Mouse (Mus musculus): ENCODE data around the gene Fth1. TPM values are rescaled to one million over a fixed set of nuclear protein-coding genes. Genes with fewer than 3 reads are reported as not detected.

The Fth1 gene
- polyA plus RNA-seq, 1 experiment from 2014 or later, result 1,338 TPM

DNA sequence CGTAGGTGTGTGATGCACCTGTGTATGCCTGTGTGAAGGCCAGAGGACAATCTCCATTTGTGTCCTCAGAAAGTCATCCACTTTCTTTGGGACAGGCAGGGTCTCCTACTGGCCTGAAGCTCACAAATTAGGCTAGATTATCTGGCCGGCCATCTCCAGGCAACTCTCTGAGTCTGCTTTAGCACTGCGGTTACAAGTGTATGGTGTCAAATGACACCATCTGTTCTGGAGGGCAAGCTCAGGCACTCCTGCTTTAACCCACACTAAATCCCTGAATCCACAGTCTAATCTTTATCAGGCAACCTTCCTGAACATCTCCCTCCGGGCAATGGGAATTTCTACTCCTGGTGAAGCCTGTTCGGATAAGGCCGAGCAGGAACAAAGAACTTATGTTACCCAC is 6.8 kb downstream of the Fth1 start:
- WGBS, result 29% methylated on average over 6 of the region's 6 CpGs
- DNase-seq (ENCODE audit: low spot score), result peak; percentile 47
- H3K9me3 ChIP-seq, result no peaks in the 10 kb centered on the region
- peaks cover 56% of the 10 kb centered on the region for H3K4me1 ChIP-seq
- H3K27me3 ChIP-seq (replicated peaks; ENCODE audit: low read depth, poor library complexity, severe bottlenecking), result no peaks in the 10 kb centered on the region
- peaks cover 32% of the 10 kb centered on the region for H3K36me3 ChIP-seq (replicated peaks)
- 0 out of 2 replicates have a peak overlapping the region, but pooled peaks have one; percentile 8 for H3K4me3 ChIP-seq
- H3K27ac ChIP-seq (replicated peaks), result peak overlapping the region; percentile 51

DNA sequence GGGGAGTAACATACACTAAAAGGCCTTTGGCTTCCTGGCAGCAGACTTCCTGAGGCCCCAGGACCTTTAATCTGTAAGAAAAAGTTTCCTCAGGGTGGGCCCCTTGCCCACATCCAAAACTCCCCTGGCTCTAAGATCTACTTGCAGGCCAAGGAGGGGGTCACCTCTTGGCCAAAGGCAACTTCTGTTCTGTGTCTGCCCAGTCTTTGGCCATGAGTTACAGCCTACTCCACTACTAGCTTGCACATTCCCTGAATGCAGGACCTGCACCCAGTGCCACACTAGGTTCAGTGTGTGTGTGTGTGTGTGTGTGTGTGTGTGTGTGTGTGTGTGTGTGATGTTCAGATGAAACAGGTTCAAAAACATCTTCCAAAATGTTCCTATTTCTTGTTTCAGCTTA is 7.2 kb downstream of the Fth1 start:
- 0 out of 2 replicates have a peak overlapping the region, but pooled peaks have one; percentile 8 for H3K4me3 ChIP-seq
- no peak for DNase-seq (ENCODE audit: low spot score)
- H3K4me1 ChIP-seq, result peaks cover 60% of the 10 kb centered on the region
- peaks cover 32% of the 10 kb centered on the region for H3K36me3 ChIP-seq (replicated peaks)
- H3K27ac ChIP-seq (replicated peaks), result peak overlapping the region; percentile 51
- no peaks in the 10 kb centered on the region for H3K27me3 ChIP-seq (replicated peaks; ENCODE audit: low read depth, poor library complexity, severe bottlenecking)
- H3K9me3 ChIP-seq, result no peaks in the 10 kb centered on the region

GRCm38 (mm10) chr19:9989171-9989883 is 8.9 kb downstream of the Fth1 start:
- 69% methylated on average over 17 of the region's 17 CpGs for WGBS
- H3K4me1 ChIP-seq, result peaks cover 58% of the 10 kb centered on the region
- peaks cover 26% of the 10 kb centered on the region for H3K36me3 ChIP-seq (replicated peaks)
- DNase-seq (ENCODE audit: low spot score), result no peak
- no peaks in the 10 kb centered on the region for H3K9me3 ChIP-seq
- no peak overlapping the region for H3K27ac ChIP-seq (replicated peaks)
- H3K27me3 ChIP-seq (replicated peaks; ENCODE audit: low read depth, poor library complexity, severe bottlenecking), result no peaks in the 10 kb centered on the region
- H3K4me3 ChIP-seq, result no peak overlapping the region

GRCm38 (mm10) chr19:9989884-9990256 is 9.5 kb downstream of the Fth1 start:
- H3K27me3 ChIP-seq (replicated peaks; ENCODE audit: low read depth, poor library complexity, severe bottlenecking), result no peaks in the 10 kb centered on the region
- H3K4me1 ChIP-seq, result peaks cover 57% of the 10 kb centered on the region
- no peak for DNase-seq (ENCODE audit: low spot score)
- H3K9me3 ChIP-seq, result no peaks in the 10 kb centered on the region
- no peak overlapping the region for H3K27ac ChIP-seq (replicated peaks)
- H3K4me3 ChIP-seq, result no peak overlapping the region
- H3K36me3 ChIP-seq (replicated peaks), result peaks cover 20% of the 10 kb centered on the region

- no peak overlapping the region for H3K4me3 ChIP-seq
- peaks cover 6% of the 10 kb centered on the region for H3K36me3 ChIP-seq (replicated peaks)
- DNase-seq (ENCODE audit: low spot score), result peak; percentile 85
- WGBS, result 25% methylated on average over 5 of the region's 5 CpGs
- no peaks in the 10 kb centered on the region for H3K9me3 ChIP-seq
- no peak overlapping the region for H3K27ac ChIP-seq (replicated peaks)
- peaks cover 57% of the 10 kb centered on the region for H3K4me1 ChIP-seq
- H3K27me3 ChIP-seq (replicated peaks; ENCODE audit: low read depth, poor library complexity, severe bottlenecking), result no peaks in the 10 kb centered on the region
These were observed 10.9 kb downstream of the Fth1 start for GRCm38 (mm10) chr19:9991304-9991703.

GRCm38 (mm10) chr19:9992011-9992958 is 11.9 kb downstream of the Fth1 start:
- WGBS, result 42% methylated on average over 26 of the region's 26 CpGs
- peak overlapping the region; percentile 52 for H3K4me3 ChIP-seq
- peaks cover 48% of the 10 kb centered on the region for H3K4me1 ChIP-seq
- no peaks in the 10 kb centered on the region for H3K36me3 ChIP-seq (replicated peaks)
- H3K27ac ChIP-seq (replicated peaks), result peak overlapping the region; percentile 73
- H3K27me3 ChIP-seq (replicated peaks; ENCODE audit: low read depth, poor library complexity, severe bottlenecking), result no peaks in the 10 kb centered on the region
- H3K9me3 ChIP-seq, result no peaks in the 10 kb centered on the region
- DNase-seq (ENCODE audit: low spot score), result no peak

DNA sequence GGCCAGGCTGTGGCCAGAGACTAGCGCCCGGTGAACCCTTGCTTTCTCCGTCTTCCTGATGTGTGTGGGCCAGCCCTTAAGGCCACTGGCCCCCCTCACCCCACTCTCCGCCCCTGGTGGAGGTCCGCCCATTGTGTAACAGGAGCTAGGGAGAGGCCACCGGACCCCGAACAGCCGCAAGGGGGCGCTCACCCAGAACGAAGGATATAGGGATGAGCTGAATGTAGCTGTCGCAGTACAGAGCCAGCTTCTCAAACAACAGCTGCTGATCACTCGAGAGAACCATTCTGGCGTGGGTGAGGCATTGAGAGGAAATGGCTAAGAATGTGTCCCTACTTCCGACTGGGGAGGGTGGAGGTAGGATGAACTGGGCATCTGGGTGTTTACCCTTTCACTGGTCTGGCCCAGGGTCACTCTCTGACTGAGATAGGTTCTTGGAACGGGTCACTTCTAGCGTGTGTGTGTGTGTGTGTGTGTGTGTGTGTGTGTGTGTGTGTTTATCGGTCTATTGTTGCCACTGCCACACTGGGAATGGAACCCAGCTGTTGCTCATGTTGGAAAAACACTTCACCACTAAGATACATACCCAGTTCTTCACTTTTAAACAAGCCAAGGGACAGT is 12.7 kb downstream of the Fth1 start:
- Histone ChIP-seq H3K36me3 (replicated peaks) (no peaks in the 10 kb centered on the region), H3K9me3 (no peaks in the 10 kb centered on the region), H3K4me3 (peak overlapping the region; percentile 52), H3K27ac (replicated peaks) (peak overlapping the region; percentile 73), H3K27me3 (replicated peaks; ENCODE audit: low read depth, poor library complexity, severe bottlenecking) (no peaks in the 10 kb centered on the region), H3K4me1 (peaks cover 40% of the 10 kb centered on the region)
- DNase-seq (ENCODE audit: low spot score), result peak; percentile 95
- 8% methylated on average over 17 of the region's 17 CpGs for WGBS

GRCm38 (mm10) chr19:9997204-9998062 is 17.0 kb downstream of the Fth1 start:
- Histone ChIP-seq H3K27ac (replicated peaks) (no peak overlapping the region), H3K4me1 (peaks cover 12% of the 10 kb centered on the region), H3K36me3 (replicated peaks) (no peaks in the 10 kb centered on the region), H3K4me3 (no peak overlapping the region), H3K27me3 (replicated peaks; ENCODE audit: low read depth, poor library complexity, severe bottlenecking) (no peaks in the 10 kb centered on the region), H3K9me3 (0 out of 2 replicates have a peak, but pooled peaks cover 2% of the 10 kb centered on the region)
- WGBS, result 77% methylated on average over 12 of the region's 12 CpGs
- DNase-seq (ENCODE audit: low spot score), result no peak

- 0 out of 2 replicates have a peak, but pooled peaks cover 4% of the 10 kb centered on the region for H3K9me3 ChIP-seq
- H3K4me3 ChIP-seq, result no peak overlapping the region
- no peak overlapping the region for H3K27ac ChIP-seq (replicated peaks)
- no peak for DNase-seq (ENCODE audit: low spot score)
- WGBS, result 69% methylated on average over 2 of the region's 2 CpGs
- H3K4me1 ChIP-seq, result peaks cover 6% of the 10 kb centered on the region
- no peaks in the 10 kb centered on the region for H3K27me3 ChIP-seq (replicated peaks; ENCODE audit: low read depth, poor library complexity, severe bottlenecking)
- no peaks in the 10 kb centered on the region for H3K36me3 ChIP-seq (replicated peaks)
These were observed 17.6 kb downstream of the Fth1 start for GRCm38 (mm10) chr19:9998063-9998416.

DNA sequence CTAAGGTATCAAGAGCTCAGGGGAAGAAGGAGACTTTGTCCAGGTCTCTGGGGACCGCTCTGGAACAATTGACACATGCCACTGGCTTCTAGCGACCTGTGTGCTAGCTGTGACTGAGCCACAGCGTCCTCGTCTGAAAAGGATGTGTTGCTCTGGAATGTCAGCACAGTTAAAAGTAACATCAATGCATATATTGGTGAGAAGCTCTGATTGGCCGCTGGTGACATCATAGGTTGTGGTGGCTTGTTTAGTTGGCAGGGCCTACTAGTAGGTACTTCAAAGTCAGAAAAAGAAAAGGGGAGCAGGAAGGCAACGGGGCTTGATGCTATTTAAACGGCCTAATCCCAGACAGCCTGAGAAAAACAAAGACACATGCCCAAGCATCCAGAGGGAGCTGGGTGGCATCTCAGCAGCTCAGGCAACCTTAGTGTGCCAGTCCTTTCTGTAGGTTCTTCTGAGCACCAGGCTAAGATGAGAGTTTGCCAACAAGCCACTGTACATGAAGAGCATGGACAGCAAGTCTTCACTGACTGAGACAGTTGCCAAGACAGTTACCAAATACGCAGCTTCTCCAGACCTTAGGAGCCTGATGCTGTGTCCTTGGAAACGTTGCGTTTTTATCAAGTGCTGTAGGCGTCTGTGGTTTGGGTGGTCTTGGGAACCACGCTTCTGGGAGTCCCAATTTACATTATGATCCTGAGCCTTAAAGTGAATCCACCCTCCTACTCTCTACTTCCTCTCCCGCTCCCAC is 18.5 kb downstream of the Fth1 start:
- WGBS, result 74% methylated on average over 13 of the region's 13 CpGs
- no peaks in the 10 kb centered on the region for H3K4me1 ChIP-seq
- no peak overlapping the region for H3K4me3 ChIP-seq
- DNase-seq (ENCODE audit: low spot score), result no peak
- no peaks in the 10 kb centered on the region for H3K27me3 ChIP-seq (replicated peaks; ENCODE audit: low read depth, poor library complexity, severe bottlenecking)
- 0 out of 2 replicates have a peak, but pooled peaks cover 4% of the 10 kb centered on the region for H3K9me3 ChIP-seq
- H3K27ac ChIP-seq (replicated peaks), result no peak overlapping the region
- no peaks in the 10 kb centered on the region for H3K36me3 ChIP-seq (replicated peaks)

GRCm38 (mm10) chr19:10000330-10000729 is 19.9 kb downstream of the Fth1 start:
- H3K27ac ChIP-seq (replicated peaks), result no peak overlapping the region
- DNase-seq (ENCODE audit: low spot score), result no peak
- WGBS, result 29% methylated on average over 3 of the region's 3 CpGs
- H3K4me3 ChIP-seq, result no peak overlapping the region
- H3K4me1 ChIP-seq, result no peaks in the 10 kb centered on the region
- H3K36me3 ChIP-seq (replicated peaks), result no peaks in the 10 kb centered on the region
- H3K9me3 ChIP-seq, result 0 out of 2 replicates have a peak, but pooled peaks cover 4% of the 10 kb centered on the region
- no peaks in the 10 kb centered on the region for H3K27me3 ChIP-seq (replicated peaks; ENCODE audit: low read depth, poor library complexity, severe bottlenecking)

Data from embryonic facial prominence, embryonic 10.5 days (tissue).